Mouse (Mus musculus) B cell, adult 62 days (primary cell): Measurements from ENCODE around the gene Unc5a. TPM values are rescaled to one million over a fixed set of nuclear protein-coding genes. Genes with fewer than 3 reads are reported as not detected.

Source experiments
- total RNA-seq: library from RNA; stranded (reverse); gene quantifications from 4 replicates; pipeline ENCODE4 v1.2.4, GENCODE M21; 2023

The Unc5a gene
- total RNA-seq, result 0.30 TPM in 1 of 4 replicates, not detected in the others

DNA sequence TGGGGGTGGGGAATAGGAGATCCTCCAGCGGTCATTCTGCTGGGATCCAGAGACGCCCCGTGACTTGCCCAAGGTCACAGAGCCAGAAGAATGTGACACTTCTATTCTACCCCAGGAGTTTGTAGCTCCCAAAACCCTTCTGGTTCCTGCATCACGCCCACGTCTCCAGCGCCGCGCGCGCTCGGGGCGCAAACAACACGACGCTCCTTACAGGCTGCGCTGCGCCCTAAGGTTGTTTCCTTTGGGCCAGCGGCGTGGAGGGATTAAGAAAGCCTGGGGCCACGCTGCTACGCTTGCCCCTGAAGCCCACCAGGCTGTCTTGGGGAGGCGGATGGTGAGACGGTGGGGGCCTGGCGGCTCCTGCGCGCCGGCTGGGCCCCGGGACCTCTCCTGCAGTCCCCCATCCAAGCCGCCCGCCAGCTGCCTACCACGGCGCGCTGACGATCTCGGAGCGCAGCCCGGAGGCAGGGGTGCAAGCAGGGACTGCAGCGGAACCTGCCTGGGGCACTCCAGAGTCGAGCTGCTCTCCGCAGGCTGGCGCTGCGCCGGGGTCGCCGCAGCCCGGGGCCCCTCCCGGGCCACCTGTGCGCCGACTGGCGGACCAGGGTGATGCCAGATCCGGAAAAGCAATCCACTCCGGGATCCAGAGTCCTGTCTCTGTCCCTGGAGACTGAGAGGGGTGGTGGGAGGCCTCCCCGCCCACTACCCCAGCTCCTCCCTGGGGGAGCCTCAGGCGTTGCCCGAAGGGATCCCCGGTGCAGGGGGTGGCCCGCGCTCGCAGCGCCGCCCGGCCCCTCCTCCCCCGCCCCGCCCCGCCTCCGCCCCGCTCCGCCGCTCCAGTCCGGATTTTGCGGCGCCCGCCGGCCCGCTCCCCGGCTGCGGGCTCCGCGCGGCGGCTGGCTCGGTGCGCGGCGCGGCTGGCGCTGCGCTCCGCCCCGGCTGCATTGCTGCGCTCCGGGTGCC is at the start of gene Unc5a:
Unc5a (plus strand) TSS at position 881 of the 963 bp plus-strand sequence.

GRCm38 (mm10) chr13:55021194-55021779 is 72.1 kb downstream of the Unc5a start, which contains the start of gene Hk3:
Gene Hk3, minus strand, starts transcription at chr13:55021385.

Other genes starting within 250 kb of the Unc5a start
- not detected in 4 replicates for gene Cdhr2, start 247.9 kb upstream of the Unc5a start, total RNA-seq
- gene Gprin1, start 199.5 kb upstream of the Unc5a start, total RNA-seq, result not detected in 4 replicates
- not detected in 4 replicates for gene Sncb, start 182.8 kb upstream of the Unc5a start, total RNA-seq
- gene Eif4e1b, start 165.4 kb upstream of the Unc5a start, total RNA-seq, result not detected in 4 replicates
- 3.1 to 12.3 TPM (median 7.9 TPM) in 4 replicates for gene Tspan17, start 160.0 kb upstream of the Unc5a start, total RNA-seq
- 0.98 to 3.3 TPM (median 1.9 TPM) in 4 replicates for gene Hk3, start 72.0 kb downstream of the Unc5a start, total RNA-seq
- gene Uimc1, start 150.9 kb downstream of the Unc5a start, total RNA-seq, result 71.4 to 77.7 TPM (median 73.3 TPM) in 4 replicates
- 21.9 to 26.8 TPM (median 24.0 TPM) in 4 replicates for gene Zfp346, start 155.9 kb downstream of the Unc5a start, total RNA-seq
- not detected in 4 replicates for gene Gm17617, start 184.1 kb downstream of the Unc5a start, total RNA-seq
- gene Fgfr4, start 203.2 kb downstream of the Unc5a start, total RNA-seq, result not detected in 4 replicates